Mouse (Mus musculus): Measurements from ENCODE around the gene Unc93a2. TPM values are rescaled to one million over a fixed set of nuclear protein-coding genes. Genes with fewer than 3 reads are reported as not detected.

Gene Unc93a2
- polyA plus RNA-seq, 1 experiment from 2014 or later = not detected

Other genes starting within 250 kb of the Unc93a2 start
- gene Rps6ka2, start 215.3 kb downstream of the Unc93a2 start, polyA plus RNA-seq (2016; fragmentation: Nextera tagmentation; extraction: Ambion mirVana) = 34.3 and 35.2 TPM in 2 replicates
- not detected in 2 replicates for gene Tcp10a, start 60.8 kb downstream of the Unc93a2 start, polyA plus RNA-seq (2016; fragmentation: Nextera tagmentation; extraction: Ambion mirVana)
- gene Ttll2, start 32.8 kb downstream of the Unc93a2 start, polyA plus RNA-seq (2016; fragmentation: Nextera tagmentation; extraction: Ambion mirVana) = not detected in 2 replicates
- not detected in 2 replicates for gene Gm49630, start 13.5 kb downstream of the Unc93a2 start, polyA plus RNA-seq (2016; fragmentation: Nextera tagmentation; extraction: Ambion mirVana)